Mouse (Mus musculus): ENCODE measurements at regions not wholly inside any gene's neighbourhood (a gene's known extent, or its start where the extent isn't known, plus 50 kb on each side); places are given as distances from the start of the nearest gene placed in this dataset.

DNA sequence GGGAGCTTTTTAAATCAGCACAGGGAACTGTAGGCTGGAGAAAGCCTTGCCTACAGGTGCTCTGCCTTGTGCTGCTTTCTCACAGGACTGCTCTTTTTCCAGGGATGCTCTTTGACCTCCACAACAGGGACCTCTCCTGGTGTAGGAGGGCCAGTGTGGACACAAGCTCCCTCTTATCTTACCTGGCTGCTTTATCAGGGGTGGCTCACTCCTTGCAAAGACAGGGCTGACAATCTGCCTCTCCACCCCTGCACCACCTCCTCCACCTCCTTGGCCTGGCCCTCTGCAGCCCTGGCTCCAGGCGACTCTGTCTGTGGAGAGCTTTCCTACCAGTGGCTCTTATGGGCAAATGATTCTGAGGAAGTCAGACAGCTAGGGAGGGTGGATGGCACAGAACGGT, 107.7 kb downstream of the Zfp706 start:
- no peaks in the 10 kb centered on the region for H3K9me3 ChIP-seq (ENCODE audit: control insufficient read depth, low read length)
- no peaks in the 10 kb centered on the region for H3K36me3 ChIP-seq (ENCODE audit: control insufficient read depth, insufficient read depth, low read length)
- H3K4me1 ChIP-seq (ENCODE audit: control insufficient read depth, insufficient read depth, low read length), result peaks cover 12% of the 10 kb centered on the region
- 75% methylated on average over 2 of the region's 2 CpGs for WGBS
- H3K4me3 ChIP-seq (ENCODE audit: low read depth, low read length), result no peak overlapping the region
- H3K4me2 ChIP-seq, result no peak overlapping the region
- no peak overlapping the region for H3K9ac ChIP-seq (ENCODE audit: low read length)
- no peaks in the 10 kb centered on the region for H3K27me3 ChIP-seq (ENCODE audit: control insufficient read depth, insufficient read depth, low read length)
- H3K27ac ChIP-seq (ENCODE audit: low read depth, low read length), result no peak overlapping the region
- no peak for DNase-seq (ENCODE audit: low spot score, missing footprints)
- no peak for ATAC-seq (ENCODE audit: low FRiP score)

DNA sequence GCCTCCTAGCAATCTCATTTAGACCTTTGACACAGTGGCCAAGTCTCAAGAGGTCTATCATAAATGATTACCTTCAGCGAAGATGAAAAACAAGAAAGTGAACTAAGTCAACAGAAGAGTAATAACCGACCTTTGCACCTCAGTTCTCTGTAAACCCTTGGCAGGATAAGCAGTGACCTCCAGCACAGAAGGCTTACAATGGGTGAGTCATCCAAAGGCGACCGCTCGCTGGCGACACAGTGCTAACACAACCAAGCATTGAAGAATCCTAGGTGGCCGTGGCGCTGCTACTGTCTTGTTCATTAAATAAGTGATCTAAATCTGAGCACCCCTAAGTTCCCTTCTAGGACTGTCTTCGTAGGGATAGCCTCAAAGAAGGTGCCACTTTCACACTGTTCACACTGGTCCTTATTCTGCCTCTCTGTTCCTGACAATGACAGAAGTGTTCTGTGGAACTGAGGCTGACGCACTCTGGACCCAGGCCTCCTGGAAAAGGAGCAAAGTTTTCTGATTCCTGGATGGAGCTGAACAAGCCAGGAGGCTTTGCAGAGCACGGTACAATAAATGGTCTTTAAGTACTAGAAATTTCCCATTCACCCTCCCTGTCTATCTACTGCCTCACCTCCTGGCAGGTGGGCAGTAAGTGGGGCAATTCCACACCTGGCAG, 108.6 kb downstream of the Zfp706 start:
- Histone ChIP-seq H3K27me3 (ENCODE audit: control insufficient read depth, insufficient read depth, low read length) (no peaks in the 10 kb centered on the region), H3K4me2 (no peak overlapping the region), H3K9ac (ENCODE audit: low read length) (no peak overlapping the region), H3K27ac (ENCODE audit: low read depth, low read length) (no peak overlapping the region), H3K9me3 (ENCODE audit: control insufficient read depth, low read length) (no peaks in the 10 kb centered on the region), H3K4me3 (ENCODE audit: low read depth, low read length) (no peak overlapping the region), H3K36me3 (ENCODE audit: control insufficient read depth, insufficient read depth, low read length) (no peaks in the 10 kb centered on the region), H3K4me1 (ENCODE audit: control insufficient read depth, insufficient read depth, low read length) (peaks cover 12% of the 10 kb centered on the region)
- WGBS, result 90% methylated on average over 11 of the region's 11 CpGs
- no peak for DNase-seq (ENCODE audit: low spot score, missing footprints)
- ATAC-seq (ENCODE audit: low FRiP score), result no peak

DNA sequence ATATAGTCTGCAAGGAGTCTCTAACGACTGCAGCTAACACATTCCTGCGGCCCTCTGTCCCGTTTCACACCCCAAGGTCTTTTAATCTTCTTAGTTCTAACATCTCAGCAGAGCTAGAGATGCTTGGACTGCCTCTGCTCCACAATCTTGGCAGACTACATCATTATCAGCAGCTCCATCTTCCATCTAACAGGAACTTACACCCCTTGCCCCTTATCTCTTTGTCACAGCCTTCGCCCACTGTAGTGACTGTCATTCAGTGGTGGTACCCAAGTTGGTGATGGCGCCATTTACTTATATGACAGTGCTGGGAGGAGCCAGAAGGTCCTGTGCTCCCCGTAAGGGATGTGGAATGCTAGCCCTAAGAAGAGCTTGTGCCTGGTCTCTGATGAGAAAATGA, 109.2 kb downstream of the Zfp706 start:
- ATAC-seq (ENCODE audit: low FRiP score) (no peak), DNase-seq (ENCODE audit: low spot score, missing footprints) (no peak)
- H3K27ac ChIP-seq (ENCODE audit: low read depth, low read length), result no peak overlapping the region

DNA sequence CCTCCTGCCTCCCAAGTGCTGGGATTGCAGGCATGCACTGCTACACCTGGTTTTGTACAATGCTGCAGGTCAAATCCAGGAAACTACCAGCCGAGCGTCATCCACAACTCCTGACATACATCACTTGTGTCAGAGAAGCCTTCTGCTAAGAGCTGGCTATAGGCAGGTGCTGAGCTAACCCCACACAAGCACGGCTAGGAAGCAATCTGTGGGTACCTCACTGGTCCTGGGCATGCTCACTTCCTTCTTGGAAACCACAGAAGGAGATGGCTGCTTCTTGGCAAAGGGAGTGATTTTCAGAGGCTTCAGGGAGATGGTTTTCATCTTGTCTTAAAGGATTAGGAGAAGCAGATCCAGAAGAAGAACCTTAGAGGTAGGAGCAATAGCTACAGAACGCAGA, 111.3 kb downstream of the Zfp706 start:
- ATAC-seq (ENCODE audit: low FRiP score) (no peak), DNase-seq (ENCODE audit: low spot score, missing footprints) (peak; percentile 80)
- H3K9ac ChIP-seq (ENCODE audit: low read length), result no peak overlapping the region
- 83% methylated on average over 4 of the region's 4 CpGs for WGBS
- no peak overlapping the region for H3K27ac ChIP-seq (ENCODE audit: low read depth, low read length)
- H3K27me3 ChIP-seq (ENCODE audit: control insufficient read depth, insufficient read depth, low read length), result no peaks in the 10 kb centered on the region
- no peaks in the 10 kb centered on the region for H3K36me3 ChIP-seq (ENCODE audit: control insufficient read depth, insufficient read depth, low read length)
- H3K4me1 ChIP-seq (ENCODE audit: control insufficient read depth, insufficient read depth, low read length), result peaks cover 7% of the 10 kb centered on the region
- H3K4me3 ChIP-seq (ENCODE audit: low read depth, low read length), result no peak overlapping the region
- H3K4me2 ChIP-seq, result no peak overlapping the region
- no peaks in the 10 kb centered on the region for H3K9me3 ChIP-seq (ENCODE audit: control insufficient read depth, low read length)

More for the DNA sequence above, 109.2 kb downstream of the Zfp706 start:
- H3K9me3 ChIP-seq (ENCODE audit: control insufficient read depth, low read length), result no peaks in the 10 kb centered on the region
- H3K4me2 ChIP-seq, result no peak overlapping the region
- no peak overlapping the region for H3K4me3 ChIP-seq (ENCODE audit: low read depth, low read length)
- H3K27me3 ChIP-seq (ENCODE audit: control insufficient read depth, insufficient read depth, low read length), result no peaks in the 10 kb centered on the region
- H3K9ac ChIP-seq (ENCODE audit: low read length), result no peak overlapping the region
- peaks cover 12% of the 10 kb centered on the region for H3K4me1 ChIP-seq (ENCODE audit: control insufficient read depth, insufficient read depth, low read length)
- H3K36me3 ChIP-seq (ENCODE audit: control insufficient read depth, insufficient read depth, low read length), result no peaks in the 10 kb centered on the region
- 92% methylated on average over 6 of the region's 6 CpGs for WGBS

DNA sequence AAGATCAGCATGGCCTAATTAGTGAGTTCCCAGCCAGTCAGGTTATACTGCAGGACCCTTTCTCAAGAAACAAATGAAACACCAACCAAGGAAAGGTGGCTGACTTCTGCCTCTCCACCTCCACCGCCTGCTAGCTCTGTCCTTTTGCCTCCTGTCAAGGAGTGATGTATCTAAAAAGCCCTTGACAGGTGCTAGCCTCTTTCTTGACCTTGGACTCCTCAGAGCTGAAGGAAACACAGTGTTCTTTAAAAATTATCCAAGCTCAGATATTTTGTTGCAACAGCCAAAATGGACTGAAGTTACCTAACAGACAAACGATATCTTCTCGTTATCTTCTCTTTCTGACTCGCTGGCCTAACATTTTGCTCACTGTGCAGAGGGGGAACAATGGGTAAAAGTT, 112.5 kb downstream of the Zfp706 start:
- Histone ChIP-seq H3K27me3 (ENCODE audit: control insufficient read depth, insufficient read depth, low read length) (no peaks in the 10 kb centered on the region), H3K4me2 (no peak overlapping the region), H3K9ac (ENCODE audit: low read length) (no peak overlapping the region), H3K4me3 (ENCODE audit: low read depth, low read length) (no peak overlapping the region), H3K9me3 (ENCODE audit: control insufficient read depth, low read length) (no peaks in the 10 kb centered on the region), H3K4me1 (ENCODE audit: control insufficient read depth, insufficient read depth, low read length) (peaks cover 4% of the 10 kb centered on the region; the same call in 1 of the 2 replicates), H3K36me3 (ENCODE audit: control insufficient read depth, insufficient read depth, low read length) (no peaks in the 10 kb centered on the region), H3K27ac (ENCODE audit: low read depth, low read length) (no peak overlapping the region)
- DNase-seq (ENCODE audit: low spot score, missing footprints) (peak; percentile 64), ATAC-seq (ENCODE audit: low FRiP score) (no peak)
- 95% methylated on average over 4 of the region's 4 CpGs for WGBS

DNA sequence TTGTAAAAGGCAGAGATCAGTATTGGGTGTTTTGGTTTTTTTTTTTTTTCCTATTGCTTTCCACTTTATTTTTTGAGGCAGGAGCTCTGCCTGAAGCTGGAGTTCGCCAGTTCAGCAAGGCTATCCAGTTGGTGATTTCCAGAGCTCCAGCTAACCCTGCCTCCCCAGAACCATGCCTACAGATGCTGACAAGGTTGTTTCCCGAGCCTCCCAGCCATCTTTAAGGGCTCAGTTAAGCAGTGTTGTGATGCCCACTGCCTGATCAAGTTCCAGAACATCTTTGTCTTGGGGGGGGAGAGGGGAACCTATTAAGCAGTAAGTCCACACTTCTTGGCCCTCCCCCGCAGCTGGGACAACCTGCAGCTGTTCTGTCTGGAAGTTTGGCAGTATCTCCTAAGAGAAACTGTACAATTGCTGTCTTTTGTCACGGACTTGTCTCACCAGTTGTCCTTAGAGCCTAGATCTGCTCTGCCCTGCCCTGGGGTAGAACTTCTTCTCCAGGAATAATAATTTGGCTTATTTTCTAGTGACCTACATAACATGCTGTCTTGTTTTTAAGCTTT, 114.1 kb downstream of the Zfp706 start:
- no peak overlapping the region for H3K27ac ChIP-seq (ENCODE audit: low read depth, low read length)
- no peaks in the 10 kb centered on the region for H3K9me3 ChIP-seq (ENCODE audit: control insufficient read depth, low read length)
- DNase-seq (ENCODE audit: low spot score, missing footprints) (peak; percentile 84), ATAC-seq (ENCODE audit: low FRiP score) (no peak)
- WGBS, result 47% methylated on average over 4 of the region's 4 CpGs
- H3K4me1 ChIP-seq (ENCODE audit: control insufficient read depth, insufficient read depth, low read length), result peaks cover 4% of the 10 kb centered on the region; the same call in 1 of the 2 replicates
- H3K27me3 ChIP-seq (ENCODE audit: control insufficient read depth, insufficient read depth, low read length), result no peaks in the 10 kb centered on the region
- H3K36me3 ChIP-seq (ENCODE audit: control insufficient read depth, insufficient read depth, low read length), result no peaks in the 10 kb centered on the region
- no peak overlapping the region for H3K9ac ChIP-seq (ENCODE audit: low read length)
- H3K4me2 ChIP-seq, result no peak overlapping the region
- H3K4me3 ChIP-seq (ENCODE audit: low read depth, low read length), result no peak overlapping the region

DNA sequence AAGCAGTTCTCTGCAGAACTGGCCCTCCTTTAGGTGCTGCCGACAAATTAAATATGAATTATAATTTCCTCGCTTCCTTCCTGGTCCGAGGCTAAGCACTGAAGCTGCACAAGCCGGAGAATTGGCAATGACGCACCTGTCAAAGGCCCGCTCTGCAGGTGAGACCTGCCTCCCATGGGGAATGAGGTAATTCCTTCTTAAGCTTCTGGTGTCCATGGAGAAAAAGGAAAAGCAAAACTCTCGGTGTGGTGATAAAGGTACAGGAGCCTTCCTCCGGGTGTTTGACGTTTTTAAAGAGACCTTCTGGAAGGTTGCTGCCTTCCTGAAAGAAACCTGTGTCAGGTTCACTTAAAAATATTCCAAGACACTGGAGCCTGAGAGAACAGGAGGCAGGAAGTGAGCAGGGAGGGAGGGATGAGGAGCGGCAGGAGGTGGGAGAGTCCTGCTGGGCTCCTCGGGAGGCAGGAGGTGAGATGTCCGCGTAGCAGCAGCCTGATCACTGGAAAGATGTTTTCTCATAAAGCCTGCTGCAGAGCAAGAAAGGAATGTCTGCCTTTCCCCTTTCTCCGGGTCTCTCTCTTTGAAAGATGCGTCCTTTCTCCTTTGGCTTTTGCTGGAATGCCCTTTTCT, 114.9 kb downstream of the Zfp706 start:
- Histone ChIP-seq H3K36me3 (ENCODE audit: control insufficient read depth, insufficient read depth, low read length) (no peaks in the 10 kb centered on the region), H3K27me3 (ENCODE audit: control insufficient read depth, insufficient read depth, low read length) (no peaks in the 10 kb centered on the region), H3K4me2 (peak overlapping the region; percentile 23; the same call in 1 of the 2 replicates), H3K9ac (ENCODE audit: low read length) (0 out of 2 replicates have a peak overlapping the region, but pooled peaks have one; percentile 20), H3K9me3 (ENCODE audit: control insufficient read depth, low read length) (no peaks in the 10 kb centered on the region), H3K27ac (ENCODE audit: low read depth, low read length) (no peak overlapping the region), H3K4me1 (ENCODE audit: control insufficient read depth, insufficient read depth, low read length) (peaks cover 4% of the 10 kb centered on the region; the same call in 1 of the 2 replicates), H3K4me3 (ENCODE audit: low read depth, low read length) (no peak overlapping the region)
- DNase-seq (ENCODE audit: low spot score, missing footprints) (peak; percentile 85), ATAC-seq (ENCODE audit: low FRiP score) (no peak)
- 6% methylated on average over 15 of the region's 15 CpGs for WGBS

DNA sequence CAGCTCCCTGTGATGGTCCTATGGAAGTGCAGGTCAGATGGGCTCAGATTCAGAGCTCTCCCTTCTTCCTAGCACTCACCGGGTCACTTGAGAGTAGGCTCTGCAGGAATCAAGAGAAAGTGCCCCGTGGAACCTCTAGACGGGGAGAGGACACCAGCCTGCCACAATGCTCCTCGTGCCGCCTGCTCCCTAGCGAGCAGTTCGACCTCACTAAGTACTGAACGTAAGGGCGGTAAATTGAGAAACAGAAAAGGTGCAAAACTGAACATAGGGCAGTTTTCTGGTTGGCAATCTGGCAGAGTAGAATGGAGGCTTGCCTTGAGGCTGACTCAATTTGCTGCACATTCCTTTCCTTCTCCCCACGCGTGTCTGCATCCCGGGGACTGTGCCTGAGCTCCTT, 115.7 kb downstream of the Zfp706 start:
- H3K27ac ChIP-seq (ENCODE audit: low read depth, low read length), result no peak overlapping the region
- ATAC-seq (ENCODE audit: low FRiP score), result no peak

DNA sequence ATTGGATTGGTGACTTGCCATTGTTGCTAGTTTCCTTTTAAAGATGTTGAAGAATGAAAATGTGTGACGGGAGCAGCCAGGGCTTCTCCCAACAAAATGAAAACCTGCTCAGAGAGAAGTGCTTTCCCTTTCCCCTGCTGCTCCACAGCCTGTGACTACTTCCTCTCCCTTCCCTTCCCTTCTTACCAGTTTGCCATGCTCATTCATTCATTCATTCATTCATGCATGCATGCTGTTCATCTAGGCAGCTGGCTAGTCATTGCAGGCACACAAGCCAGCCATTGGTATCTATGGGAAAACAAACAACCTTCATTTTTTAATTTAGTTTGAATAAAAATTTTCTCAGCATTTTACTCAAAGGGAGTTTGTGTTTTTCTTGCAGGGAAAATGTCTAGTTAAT, 116.3 kb downstream of the Zfp706 start:
- 54% methylated on average over 1 of the region's 1 CpGs for WGBS
- H3K27ac ChIP-seq (ENCODE audit: low read depth, low read length), result no peak overlapping the region
- no peak for ATAC-seq (ENCODE audit: low FRiP score)
- H3K27me3 ChIP-seq (ENCODE audit: control insufficient read depth, insufficient read depth, low read length), result no peaks in the 10 kb centered on the region
- H3K4me1 ChIP-seq (ENCODE audit: control insufficient read depth, insufficient read depth, low read length), result peaks cover 4% of the 10 kb centered on the region; the same call in 1 of the 2 replicates
- DNase-seq (ENCODE audit: low spot score, missing footprints), result peak; percentile 69
- no peaks in the 10 kb centered on the region for H3K36me3 ChIP-seq (ENCODE audit: control insufficient read depth, insufficient read depth, low read length)
- H3K9me3 ChIP-seq (ENCODE audit: control insufficient read depth, low read length), result no peaks in the 10 kb centered on the region
- no peak overlapping the region for H3K9ac ChIP-seq (ENCODE audit: low read length)
- H3K4me3 ChIP-seq (ENCODE audit: low read depth, low read length), result no peak overlapping the region
- H3K4me2 ChIP-seq, result no peak overlapping the region

More for the DNA sequence above, 115.7 kb downstream of the Zfp706 start:
- no peak overlapping the region for H3K9ac ChIP-seq (ENCODE audit: low read length)
- peak; percentile 83 for DNase-seq (ENCODE audit: low spot score, missing footprints)
- H3K36me3 ChIP-seq (ENCODE audit: control insufficient read depth, insufficient read depth, low read length), result no peaks in the 10 kb centered on the region
- no peaks in the 10 kb centered on the region for H3K27me3 ChIP-seq (ENCODE audit: control insufficient read depth, insufficient read depth, low read length)
- 11% methylated on average over 12 of the region's 12 CpGs for WGBS
- peaks cover 4% of the 10 kb centered on the region; the same call in 1 of the 2 replicates for H3K4me1 ChIP-seq (ENCODE audit: control insufficient read depth, insufficient read depth, low read length)
- no peaks in the 10 kb centered on the region for H3K9me3 ChIP-seq (ENCODE audit: control insufficient read depth, low read length)
- no peak overlapping the region for H3K4me2 ChIP-seq
- H3K4me3 ChIP-seq (ENCODE audit: low read depth, low read length), result no peak overlapping the region

Data from midbrain, embryonic 11.5 days (tissue).